Mouse (Mus musculus): ENCODE measurements at regions not wholly inside any gene's neighbourhood (a gene's known extent, or its start where the extent isn't known, plus 50 kb on each side); places are given as distances from the start of the nearest gene placed in this dataset.

- TF ChIP-seq POLR2A (IDR thresholded peaks at IDR 0.05; ENCODE audit: extremely low read depth, insufficient read depth, low read length): no peak
- no peak for TF ChIP-seq CTCF (IDR thresholded peaks at IDR 0.05; ENCODE audit: extremely low read depth, insufficient read depth, low read length)
These were observed 346.9 kb downstream of the Sox4 start for GRCm38 (mm10) chr13:28606651-28607050.

Measured in cortical plate, adult 2 months (tissue).